Mouse (Mus musculus) skeletal muscle tissue, adult 2 months (tissue): ENCODE measurements around the gene Ccdc142.

Source experiments
- DNase-seq: peaks from one replicate; pipeline ENCODE4 v3.0.0-alpha.2; 2012; ENCODE audit warnings: low read depth, low spot score

Ccdc142 gene

GRCm38 (mm10) chr6:83084477-83084876 is 16.9 kb upstream of the Ccdc142 start:
- no peak for DNase-seq

- no peak for DNase-seq
Measured at GRCm38 (mm10) chr6:83086121-83087035, 15.0 kb upstream of the Ccdc142 start, which contains the start of gene Lbx2. Gene Lbx2, plus strand, starts transcription at chr6:83086367.

- peak; percentile 51 for DNase-seq
Measured at GRCm38 (mm10) chr6:83087205-83087925, 14.0 kb upstream of the Ccdc142 start.

- no peak for DNase-seq
Measured at GRCm38 (mm10) chr6:83087926-83088260, 13.5 kb upstream of the Ccdc142 start.

- DNase-seq: no peak
Measured at GRCm38 (mm10) chr6:83092416-83093127, 8.8 kb upstream of the Ccdc142 start.

GRCm38 (mm10) chr6:83095968-83096367 is 5.4 kb upstream of the Ccdc142 start:
- no peak for DNase-seq

GRCm38 (mm10) chr6:83098411-83098810 is 3.0 kb upstream of the Ccdc142 start:
- DNase-seq: no peak

GRCm38 (mm10) chr6:83101688-83102556 is 521 bp downstream of the Ccdc142 start:
- DNase-seq: no peak

- no peak for DNase-seq
Measured at GRCm38 (mm10) chr6:83103130-83103650, 1.8 kb downstream of the Ccdc142 start.

- DNase-seq: no peak
Measured at GRCm38 (mm10) chr6:83104158-83104557, 2.8 kb downstream of the Ccdc142 start.

- no peak for DNase-seq
Measured at GRCm38 (mm10) chr6:83107566-83108400, 6.4 kb downstream of the Ccdc142 start.

GRCm38 (mm10) chr6:83108762-83109668 is 7.6 kb downstream of the Ccdc142 start, which contains the start of gene Mrpl53:
Gene Mrpl53, plus strand, starts transcription at chr6:83109040.
- DNase-seq: peak; percentile 71

GRCm38 (mm10) chr6:83111510-83112136 is 10.2 kb downstream of the Ccdc142 start:
- DNase-seq: no peak

GRCm38 (mm10) chr6:83115011-83115671 is 13.7 kb downstream of the Ccdc142 start, which contains the start of gene Mogs:
Gene Mogs, plus strand, starts transcription at chr6:83115496.
- DNase-seq: peak; percentile 80

GRCm38 (mm10) chr6:83115682-83116372 is 14.4 kb downstream of the Ccdc142 start:
- DNase-seq: no peak

GRCm38 (mm10) chr6:83116373-83117164 is 15.2 kb downstream of the Ccdc142 start:
- no peak for DNase-seq

- DNase-seq: no peak
Measured at GRCm38 (mm10) chr6:83117165-83117438, 15.7 kb downstream of the Ccdc142 start.
